Mouse (Mus musculus): Measurements from ENCODE around the gene Usmg5. TPM values are rescaled to one million over a fixed set of nuclear protein-coding genes. Genes with fewer than 3 reads are reported as not detected.
A peak's percentile ranks its signal among the peaks of the same experiment; 100 is the strongest.
"Not testable (repeated sequence)": the region's sequence is repeated elsewhere in the genome, so short reads cannot be mapped to it uniquely, and the experiment has no call there.

Gene Usmg5
- 1,000 to 10,000 TPM; 1,041 to 1,197 TPM for total RNA-seq (2021)
- long read RNA-seq, experiment 1, transcript Usmg5-202 (3 exons, 2,733 nt) = minor isoform, 5 of 2,625 reads
- long read RNA-seq, experiment 1, transcript Usmg5-201 (4 exons, 362 nt) = major isoform, 2,503 of 2,625 reads
- long read RNA-seq, experiment 1, partial matches to known transcripts = 22 of 2,625 reads
- long read RNA-seq, experiment 1, other reads (novel, unspliced or antisense) = 95 of 2,625 reads
- long read RNA-seq, experiment 2, transcript Usmg5-201 (4 exons, 362 nt) = major isoform, 2,921 of 3,044 reads
- long read RNA-seq, experiment 2, partial matches to known transcripts = 26 of 3,044 reads
- long read RNA-seq, experiment 2, other reads (novel, unspliced or antisense) = 92 of 3,044 reads

DNA sequence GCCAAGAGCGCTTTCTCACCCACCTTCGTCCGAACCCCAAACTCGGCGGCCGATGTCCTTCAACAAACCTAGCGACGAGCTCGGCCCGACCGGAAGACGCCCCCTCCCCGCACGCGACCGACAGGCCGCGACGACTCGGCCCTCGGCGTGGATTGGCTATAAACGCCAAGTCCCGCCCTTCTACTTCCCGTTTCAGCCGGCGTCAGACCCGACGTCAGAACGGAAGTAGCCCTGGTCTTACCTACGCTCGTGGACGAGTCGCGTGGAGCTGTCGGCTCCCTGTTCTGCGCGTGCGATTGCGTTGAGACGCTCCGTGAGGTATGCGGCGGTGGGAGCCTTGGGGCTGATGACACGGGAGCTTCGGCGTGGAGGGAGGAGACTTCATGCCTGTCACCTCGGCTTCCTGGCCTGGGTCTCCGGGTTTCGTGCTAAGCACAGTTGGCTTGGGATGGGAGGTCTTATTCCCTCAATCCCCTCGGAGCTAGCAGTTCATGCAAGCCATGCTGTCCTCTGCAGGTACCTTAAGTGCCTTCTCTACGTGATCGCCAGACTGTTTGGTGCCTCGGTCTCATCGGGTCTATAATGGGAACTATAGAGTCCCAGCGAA lies at the start of gene Usmg5, which contains the start of gene Pdcd11:
Usmg5 (minus strand) TSS at position 98 of the 607 bp plus-strand sequence.
Pdcd11 (plus strand) TSS at position 219 of the 607 bp plus-strand sequence.
- intact Hi-C loops (cut with DNase I) = no loop called here
- peak; percentile 87 to 94 for DNase-seq

DNA sequence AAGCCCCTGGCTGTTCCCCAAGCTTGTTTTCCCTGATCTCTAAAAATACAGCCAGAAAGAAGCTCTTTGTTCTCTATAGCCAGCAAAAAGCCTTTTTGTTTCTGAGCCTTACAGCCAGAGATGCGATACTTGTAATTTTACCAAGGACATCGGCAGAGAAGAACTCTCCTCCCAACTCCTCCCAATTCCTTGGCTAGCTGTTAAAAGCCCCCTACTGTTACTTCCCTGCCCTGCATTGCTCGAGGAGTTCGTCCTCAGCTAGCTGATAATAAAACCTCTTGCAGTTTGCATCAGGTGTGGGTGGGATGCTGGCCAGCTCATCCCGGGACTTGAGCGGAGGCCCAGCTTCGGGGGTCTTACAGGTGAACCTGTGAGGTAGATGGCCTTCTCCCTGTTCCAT lies 49.2 kb upstream of the Usmg5 start:
- DNase-seq; intact Hi-C loops (cut with DNase I): not testable (repeated sequence)

DNA sequence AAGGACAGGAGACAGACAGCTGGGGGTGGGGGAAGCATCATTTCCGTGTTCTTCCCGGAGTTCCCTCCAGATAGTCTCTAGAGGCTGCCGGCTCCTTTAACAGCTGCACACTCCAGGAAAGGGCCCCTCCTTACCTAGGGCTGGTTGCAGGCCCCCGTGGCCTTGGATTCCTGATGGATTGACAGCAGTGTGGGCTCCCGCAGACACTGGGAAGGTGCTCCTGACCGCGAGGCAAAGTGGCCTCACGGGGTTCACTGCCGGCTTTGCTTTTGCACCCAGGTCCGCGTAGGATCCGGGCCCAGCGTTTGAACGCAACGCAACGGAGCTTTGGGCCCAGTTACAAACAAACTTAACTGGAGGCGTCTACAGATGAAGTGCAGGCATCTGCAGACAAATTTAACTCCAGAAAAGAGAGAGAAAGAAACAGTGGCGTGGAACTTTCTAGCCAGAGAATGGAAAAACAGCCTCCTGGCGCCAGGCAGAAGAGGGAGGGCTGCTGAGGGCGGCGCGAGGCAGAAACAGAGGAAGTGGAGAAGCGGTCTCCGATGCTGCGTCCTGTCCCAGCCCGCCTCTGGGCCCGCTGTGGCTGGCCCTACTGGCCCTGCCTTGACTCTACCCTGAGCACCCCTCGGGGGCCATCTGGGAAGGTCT lies 47.4 kb upstream of the Usmg5 start, which contains the start of gene Calhm2:
Calhm2 (minus strand) TSS at position 524 of the 651 bp plus-strand sequence.
- intact Hi-C loops (cut with DNase I) = no loop called here
- DNase-seq = peak; percentile 58

DNA sequence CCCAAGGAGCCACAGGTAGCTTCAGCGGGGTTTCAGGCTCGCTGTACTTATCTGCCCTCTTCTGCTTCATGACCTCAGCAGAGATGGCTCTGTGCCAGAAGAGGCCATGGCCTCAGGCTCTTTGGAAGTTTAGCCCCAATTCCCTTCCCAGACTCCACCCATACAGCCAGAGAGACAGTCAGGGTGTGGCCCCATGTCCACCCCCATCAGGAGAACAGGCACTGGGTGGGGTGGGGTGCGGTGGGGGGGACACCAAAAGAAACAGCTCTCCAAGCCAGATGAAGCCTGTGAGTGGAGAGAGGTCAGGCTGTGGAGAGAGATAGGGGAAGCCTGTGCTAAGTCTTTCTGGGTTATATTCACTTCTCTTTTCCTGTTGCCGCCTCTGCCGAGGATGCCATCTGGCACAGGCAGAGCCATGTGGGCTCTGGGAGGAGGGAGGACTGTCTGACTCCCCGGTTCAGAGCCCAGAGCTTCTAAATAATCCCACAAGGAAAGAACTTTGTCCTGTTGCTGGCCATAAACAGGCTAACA lies 46.7 kb upstream of the Usmg5 start:
- peak; percentile 49 to 58 for DNase-seq
- intact Hi-C loops (cut with DNase I) = no loop called here

DNA sequence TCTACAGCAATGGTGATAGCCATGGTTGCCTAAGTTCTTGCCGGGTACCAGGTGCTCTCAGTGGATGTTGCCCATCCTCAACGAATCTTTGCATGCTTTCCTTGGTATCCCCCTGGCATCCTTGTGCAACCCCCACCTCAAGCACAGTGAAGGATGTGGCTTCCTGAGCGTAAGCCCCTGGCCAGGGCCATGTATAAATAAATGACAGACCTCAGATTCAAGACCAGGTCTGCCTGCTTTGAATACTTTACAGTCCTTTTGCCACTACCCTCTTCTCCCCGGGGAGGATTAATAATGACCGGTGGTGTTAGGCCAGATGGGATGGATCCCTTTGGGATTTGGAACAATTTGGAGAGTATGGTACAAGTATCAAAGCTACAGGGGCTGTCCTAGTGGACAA lies 45.7 kb upstream of the Usmg5 start:
- intact Hi-C loops (cut with DNase I) = no loop called here
- no peak for DNase-seq

DNA sequence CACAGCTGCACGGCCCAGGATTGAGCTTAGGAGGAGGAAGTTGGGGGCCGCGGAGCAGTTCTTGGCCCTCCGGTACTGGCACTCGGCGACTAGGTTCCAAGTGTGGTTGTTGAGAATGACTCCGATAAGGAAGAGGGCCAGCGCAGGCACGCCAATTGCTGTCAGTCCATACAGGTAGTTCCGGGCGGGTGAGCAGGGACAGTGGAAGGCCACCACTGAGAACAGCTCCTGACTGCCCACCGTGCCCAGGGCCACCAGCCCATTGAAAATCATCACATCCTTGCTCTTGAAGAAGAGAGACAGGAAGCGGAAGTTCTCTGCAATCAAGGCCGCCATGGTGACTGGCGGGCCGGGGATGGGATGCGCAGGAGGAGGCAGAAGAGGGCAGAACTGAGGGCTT lies 45.1 kb upstream of the Usmg5 start:
- intact Hi-C loops (cut with DNase I) = no loop called here
- no peak for DNase-seq

DNA sequence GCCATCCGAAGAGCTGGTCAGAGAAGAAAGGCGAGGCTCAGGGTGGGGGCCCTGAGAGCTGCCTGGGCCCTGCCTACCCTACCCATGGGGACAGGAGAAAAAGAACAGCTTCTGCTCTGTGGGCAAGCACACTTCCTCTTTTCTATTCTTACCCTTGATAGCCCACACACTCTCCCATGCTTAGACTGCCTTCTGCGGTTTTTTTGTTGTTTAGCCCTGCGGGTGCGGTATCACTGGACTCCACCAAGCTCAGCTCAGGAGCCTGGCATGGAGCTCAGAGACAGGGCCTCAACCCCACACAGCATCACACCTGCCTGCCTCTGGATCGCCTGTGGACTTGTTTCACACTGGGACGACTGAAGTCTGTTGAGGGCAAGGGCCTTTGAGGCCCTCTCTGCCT lies 42.7 kb upstream of the Usmg5 start:
- intact Hi-C loops (cut with DNase I) = no loop called here
- DNase-seq = no peak

DNA sequence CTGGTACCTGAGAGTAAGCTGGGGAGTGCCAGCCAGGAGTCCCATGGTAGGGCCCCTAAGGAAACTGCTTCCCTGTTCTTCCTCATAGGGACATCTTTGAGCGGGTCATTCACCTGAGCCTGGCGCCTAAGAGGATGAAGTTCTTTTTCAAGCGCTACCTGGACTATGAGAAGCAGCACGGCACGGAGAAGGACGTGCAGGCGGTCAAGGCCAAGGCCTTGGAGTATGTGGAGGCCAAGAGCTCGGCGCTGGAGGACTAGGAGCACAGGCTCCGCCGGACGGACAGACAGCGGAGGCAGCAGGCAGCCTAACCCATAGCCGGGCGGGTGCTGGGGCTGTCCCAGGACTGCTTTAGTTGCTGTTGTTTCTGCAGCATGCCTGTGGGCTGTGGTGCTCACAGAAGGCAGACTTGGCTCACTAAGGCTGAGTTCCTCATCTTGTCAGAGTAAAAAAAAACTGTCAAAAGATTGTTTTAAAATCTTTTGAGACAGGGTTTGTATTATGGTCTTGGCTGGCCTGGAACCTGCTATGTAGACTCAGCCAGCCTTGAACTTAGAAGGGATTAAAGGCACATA lies 40.2 kb upstream of the Usmg5 start:
- intact Hi-C loops (cut with DNase I) = no loop called here
- DNase-seq = no peak

DNA sequence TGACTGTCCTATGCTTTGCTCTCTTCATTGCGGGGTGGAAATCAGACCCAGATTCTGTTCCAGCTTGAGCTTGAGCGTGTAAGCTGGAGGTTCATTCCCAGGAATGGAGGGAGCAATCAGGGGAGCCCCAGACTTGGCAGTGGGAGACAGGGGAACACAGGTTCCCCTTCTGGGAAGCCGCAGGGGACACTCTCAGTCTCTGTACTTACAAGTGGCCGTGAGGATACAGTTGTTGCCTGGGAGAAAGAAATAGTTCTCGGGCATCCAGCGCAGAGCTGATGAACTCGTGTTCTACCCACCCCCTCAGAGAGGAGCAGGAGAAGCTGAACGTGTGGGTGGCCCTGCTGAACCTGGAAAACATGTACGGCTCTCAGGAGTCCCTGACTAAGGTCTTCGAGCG lies 38.4 kb upstream of the Usmg5 start:
- no peak for DNase-seq
- intact Hi-C loops (cut with DNase I) = loop anchor here (5.0 kb wide), 1 partner anchor 128 kb away; no protein-coding TSS in a partner anchor

DNA sequence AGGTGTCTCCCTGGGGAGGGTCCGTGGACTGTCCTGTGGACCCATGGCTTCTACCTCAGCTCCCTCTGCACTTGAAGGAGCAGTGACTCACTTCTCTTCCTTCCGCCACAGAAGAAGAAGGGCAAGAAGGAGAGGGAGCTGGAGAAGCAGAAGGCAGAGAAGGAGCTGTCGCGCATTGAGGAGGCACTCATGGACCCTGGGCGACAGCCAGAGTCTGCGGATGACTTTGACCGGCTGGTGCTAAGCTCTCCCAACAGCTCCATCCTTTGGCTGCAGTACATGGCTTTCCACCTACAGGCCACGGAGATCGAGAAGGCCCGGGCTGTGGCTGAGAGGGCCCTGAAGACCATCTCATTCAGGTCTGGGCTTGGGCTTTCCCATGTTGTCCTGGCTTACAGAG lies 37.7 kb upstream of the Usmg5 start:
- intact Hi-C loops (cut with DNase I) = loop anchor here (5.0 kb wide), 1 partner anchor 129 kb away; no protein-coding TSS in a partner anchor
- DNase-seq = no peak

DNA sequence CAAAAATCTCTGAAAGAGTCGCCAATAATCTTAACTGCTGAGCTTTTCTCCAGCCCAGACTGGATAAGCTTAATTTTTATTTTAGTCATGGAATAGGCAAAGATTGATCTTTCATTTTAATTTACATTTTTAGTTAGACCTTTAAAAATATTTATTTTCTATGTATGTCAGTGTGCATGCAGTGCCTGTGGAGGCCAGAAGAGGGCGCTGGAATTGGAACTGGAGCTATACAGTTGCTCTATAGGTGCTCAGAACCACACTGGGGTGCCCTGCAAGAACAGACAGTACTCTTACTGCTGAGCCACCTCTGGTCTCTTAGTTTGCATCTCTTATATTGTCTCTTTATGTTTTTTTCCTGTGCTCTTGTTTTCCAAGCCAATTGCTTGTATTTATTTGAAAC lies 32.4 kb upstream of the Usmg5 start:
- intact Hi-C loops (cut with DNase I) = loop anchor here (1.0 kb wide), 1 partner anchor 43 kb away; no protein-coding TSS in a partner anchor
- DNase-seq = no peak

DNA sequence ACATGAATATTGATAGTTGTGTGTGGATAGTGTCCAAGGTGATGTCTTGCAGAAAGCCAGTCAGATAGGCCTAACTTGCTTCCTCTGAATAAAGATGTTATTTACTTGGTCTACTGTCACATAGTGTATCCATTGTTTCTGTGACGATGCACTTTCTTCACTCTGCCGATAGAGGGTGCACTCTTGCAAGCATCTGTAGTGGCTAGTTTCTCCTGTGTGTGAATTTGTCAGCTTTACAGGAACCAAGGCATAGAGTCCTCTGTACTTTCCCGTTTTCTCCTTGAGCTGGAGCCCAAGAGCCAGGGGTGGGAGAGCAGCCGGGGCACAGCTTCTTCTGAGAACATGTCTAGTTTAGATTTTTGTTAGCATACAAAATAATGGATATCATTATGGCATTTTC lies 30.6 kb upstream of the Usmg5 start:
- intact Hi-C loops (cut with DNase I) = no loop called here
- no peak for DNase-seq

DNA sequence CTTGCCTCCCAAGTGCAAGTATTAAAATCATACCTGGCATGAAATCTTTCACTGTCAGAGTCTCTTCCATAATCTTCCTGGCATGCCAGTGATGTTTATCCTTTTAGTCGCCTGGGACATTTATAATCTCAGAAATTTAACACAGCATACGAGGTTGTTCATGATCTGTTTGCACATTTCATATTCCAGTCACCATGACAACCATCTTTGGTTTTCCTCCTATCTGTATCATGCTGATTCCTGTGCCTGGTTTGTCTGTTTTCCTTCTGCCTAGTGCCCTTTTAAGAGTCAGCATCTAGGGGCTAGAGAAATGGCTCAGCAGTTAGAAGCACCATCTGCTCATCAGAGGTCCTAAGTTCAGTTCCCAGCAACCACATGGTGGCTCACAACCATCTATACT lies 28.2 kb upstream of the Usmg5 start:
- intact Hi-C loops (cut with DNase I) = no loop called here
- DNase-seq = no peak

DNA sequence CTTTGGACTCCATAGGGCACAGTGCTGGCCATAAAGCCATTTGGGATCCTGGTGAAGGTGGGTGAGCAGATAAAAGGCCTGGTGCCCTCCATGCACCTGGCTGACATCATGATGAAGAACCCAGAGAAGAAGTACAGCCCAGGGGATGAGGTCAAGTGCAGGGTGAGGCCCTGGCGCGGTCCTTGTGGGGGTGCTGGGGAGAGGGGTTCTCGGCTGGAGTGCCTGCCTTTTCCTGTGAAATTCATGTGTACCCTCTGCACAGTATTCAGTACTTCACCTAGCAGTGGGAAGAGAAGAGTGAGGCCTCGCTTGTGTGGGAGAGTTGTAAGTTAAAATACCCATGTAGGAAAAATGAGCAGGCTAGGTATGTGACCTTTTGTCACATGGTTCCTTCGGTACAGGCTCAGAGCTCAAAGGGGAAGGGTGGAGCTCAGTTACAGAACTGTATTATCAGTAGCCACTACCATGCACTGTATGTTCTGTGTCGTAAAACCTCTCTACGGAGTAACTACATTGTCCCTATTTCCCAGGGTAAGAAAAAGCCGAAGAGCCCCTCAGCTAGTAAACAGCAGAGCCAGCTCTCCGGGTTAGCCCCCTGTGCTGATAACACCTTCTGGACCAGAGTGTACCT lies 14.3 kb upstream of the Usmg5 start:
- intact Hi-C loops (cut with DNase I) = no loop called here
- no peak for DNase-seq

DNA sequence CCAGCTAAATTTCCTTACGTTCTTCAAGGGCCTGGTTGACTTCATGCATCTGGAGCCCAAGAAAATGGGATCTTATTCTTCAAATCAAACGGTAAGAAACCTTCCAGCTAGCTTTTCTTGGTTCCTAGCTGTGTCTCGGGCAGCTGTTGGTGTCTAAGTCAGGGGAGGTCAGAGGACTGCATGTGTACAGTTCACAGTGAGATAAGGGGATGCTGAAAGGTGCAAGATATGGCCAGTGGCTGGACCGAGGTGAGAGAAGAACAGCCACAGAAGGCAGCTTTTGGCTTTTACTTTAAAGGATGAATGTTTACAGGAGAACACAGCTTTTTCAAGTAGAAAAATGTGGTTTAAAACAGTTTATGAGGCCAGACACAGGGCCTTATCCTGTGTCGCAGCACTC lies 10.6 kb upstream of the Usmg5 start:
- intact Hi-C loops (cut with DNase I) = no loop called here
- DNase-seq = no peak

DNA sequence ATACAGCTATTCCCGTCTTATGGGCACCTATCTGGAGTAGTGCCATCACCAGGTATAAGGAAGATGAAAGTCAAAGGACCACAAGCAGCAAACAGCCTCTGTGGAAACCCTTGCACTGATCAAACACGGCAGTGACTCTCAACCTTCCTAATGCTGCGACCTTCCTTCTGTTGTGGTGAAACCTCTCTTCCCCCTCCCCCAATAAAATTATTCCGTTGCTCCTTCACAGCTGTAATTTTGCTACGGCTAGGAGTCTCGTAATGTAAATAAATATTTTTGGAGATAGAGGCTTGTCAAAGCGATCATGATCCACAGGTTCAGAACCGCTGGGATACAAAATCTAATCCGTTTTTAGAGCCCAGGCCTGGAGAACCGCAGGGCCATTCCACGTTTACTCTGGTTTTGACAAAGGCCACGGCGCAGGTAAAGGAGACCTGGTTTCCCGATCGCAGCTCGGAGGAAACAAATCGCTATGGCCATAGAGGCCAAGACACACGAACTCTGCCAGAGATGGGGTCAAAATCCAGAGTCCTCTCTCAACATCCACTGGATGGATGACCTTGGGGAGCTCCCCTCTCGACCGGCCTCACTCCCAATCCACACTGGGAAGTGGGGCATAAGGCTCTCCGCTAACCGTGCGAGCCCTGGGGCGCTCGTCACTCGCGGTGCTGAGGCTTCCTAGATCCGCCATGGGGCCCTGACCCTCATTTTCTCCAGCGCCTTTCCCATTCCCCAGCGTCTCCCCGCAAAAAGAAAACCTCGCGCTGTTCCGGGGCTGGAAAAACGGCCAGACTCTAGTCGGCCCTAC lies 525 bp downstream of the Usmg5 start:
- intact Hi-C loops (cut with DNase I) = no loop called here
- no peak for DNase-seq

DNA sequence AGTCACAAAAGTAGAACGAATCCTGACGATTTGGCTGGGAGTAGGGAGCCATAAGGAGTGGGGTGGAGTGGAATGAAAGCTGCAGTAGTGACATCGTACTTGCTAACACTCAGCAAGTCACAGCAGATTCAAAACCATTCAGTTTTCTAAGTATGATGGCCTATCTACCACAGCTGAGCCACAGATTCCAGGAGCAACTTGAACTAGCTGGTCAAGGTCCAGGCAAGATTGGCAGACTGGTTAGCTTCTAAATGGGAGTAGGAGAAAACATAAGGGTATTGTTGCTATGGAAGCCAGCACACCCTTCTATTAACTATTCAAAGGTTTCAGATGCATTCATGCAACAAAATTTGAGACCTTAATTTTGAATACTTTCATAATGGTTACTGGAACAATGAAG lies 2.2 kb downstream of the Usmg5 start:
- intact Hi-C loops (cut with DNase I) = no loop called here
- DNase-seq = no peak

DNA sequence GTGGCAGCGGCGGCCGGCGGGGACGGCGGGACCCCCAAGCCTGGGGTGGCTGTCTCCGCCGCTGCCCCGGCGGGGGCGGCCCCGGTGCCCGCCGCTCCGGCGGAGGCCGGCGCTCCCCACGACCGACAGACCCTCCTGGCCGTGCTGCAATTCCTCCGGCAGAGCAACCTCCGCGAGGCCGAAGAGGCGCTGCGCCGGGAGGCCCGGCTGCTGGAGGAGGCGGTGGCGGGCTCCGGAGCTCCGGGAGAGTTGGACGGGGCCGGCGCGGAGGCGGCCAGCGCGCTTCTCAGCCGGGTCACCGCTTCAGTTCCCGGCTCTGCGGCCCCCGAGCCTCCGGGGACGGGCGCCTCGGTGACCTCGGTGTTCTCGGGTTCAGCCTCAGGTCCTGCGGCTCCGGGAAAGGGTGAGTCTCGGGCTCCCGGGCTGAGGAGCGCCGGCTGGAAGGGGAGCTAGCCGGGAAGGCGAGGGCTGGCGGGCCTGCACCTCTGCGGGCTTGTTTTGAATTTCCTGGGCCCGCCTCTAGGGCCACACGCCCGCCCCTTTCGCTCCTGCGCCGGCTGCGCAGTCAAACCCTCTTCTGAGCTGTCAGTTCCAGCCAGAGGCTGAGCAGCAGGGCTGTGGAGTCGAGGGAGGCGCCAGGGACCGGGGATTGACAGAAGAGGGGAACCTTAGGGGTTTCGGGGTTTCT lies 22.4 kb downstream of the Usmg5 start:
- peak; percentile 75 to 80 for DNase-seq
- intact Hi-C loops (cut with DNase I) = no loop called here

Data from gastrocnemius, postnatal 36 days (tissue).